Mouse (Mus musculus): ENCODE measurements around the gene Kctd12b.
"Not testable (repeated sequence)": the region's sequence is repeated elsewhere in the genome, so short reads cannot be mapped to it uniquely, and the experiment has no call there.

Gene Kctd12b

DNA sequence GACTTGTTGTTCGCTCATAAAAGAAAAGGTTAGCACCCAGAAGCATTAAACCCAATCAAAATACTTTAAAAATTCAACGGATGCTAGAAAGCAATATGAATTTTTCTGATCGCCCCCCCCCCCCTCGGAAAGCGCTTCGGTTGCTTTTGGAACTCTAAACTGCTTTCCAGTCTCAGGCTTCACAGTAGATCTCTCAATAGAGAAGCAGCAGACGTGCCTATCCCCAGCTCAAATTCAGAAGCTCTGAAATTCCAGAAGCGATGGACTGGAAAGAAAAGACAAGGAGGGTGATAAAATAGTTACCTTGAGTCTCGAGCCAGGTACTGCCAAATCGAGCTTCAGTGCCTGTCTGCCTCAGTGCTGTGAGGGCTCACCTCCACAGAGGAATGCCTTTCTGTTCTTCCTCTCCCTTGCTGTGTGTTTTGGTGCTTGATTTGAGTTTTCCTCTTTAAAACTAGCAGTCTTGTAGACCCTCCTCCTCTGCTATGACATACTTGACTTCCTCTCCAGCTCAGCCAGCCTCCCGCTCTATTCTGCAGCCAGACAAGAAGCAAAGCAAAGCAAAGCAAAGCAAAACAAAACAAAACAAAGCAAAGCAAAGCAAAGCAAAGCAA lies at the start of gene Kctd12b:
Kctd12b (minus strand) TSS at position 610 of the 614 bp plus-strand sequence.
- no peak for DNase-seq (ENCODE audit: extremely low read depth, low read depth, low spot score)

DNA sequence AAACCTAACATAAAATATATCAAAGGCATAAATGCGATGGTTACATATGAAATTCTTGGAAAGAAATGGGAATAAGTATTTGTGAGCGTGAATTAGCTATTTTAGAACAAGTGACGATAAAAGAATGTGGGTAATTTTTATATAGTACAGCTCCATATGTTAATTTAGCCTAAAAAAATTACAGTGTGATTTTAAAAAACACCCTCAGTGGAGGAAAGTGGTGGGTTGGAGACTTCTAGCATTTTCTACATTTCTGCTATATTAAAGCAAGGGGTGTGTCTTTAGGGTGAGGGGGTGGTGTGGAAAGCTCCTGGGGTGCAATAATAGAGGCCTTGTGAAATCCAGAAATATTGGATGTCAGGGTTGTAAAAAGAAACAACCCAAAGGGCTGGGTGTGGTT lies 46.3 kb upstream of the Kctd12b start:
- DNase-seq (ENCODE audit: extremely low read depth, low read depth, low spot score) = no peak

DNA sequence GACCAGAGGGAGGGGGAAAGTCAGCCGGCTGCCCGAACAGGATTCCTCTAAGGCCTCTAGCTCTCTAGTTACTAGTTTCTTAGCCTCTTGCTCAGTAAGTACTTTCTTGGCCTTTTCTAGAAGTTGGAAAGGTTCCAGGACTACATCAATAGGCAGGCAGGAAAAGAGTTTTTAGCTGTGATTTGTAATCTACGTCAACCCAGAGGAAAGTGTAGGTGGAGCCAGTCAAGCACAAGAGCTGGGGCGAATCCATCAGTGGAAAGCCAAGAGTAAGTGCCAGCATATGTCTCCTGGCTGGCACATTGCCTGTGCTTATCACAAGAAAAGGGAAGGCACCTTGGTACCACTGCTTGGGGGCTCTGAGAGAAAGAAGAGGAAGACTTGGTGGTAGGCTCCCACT lies 39.5 kb upstream of the Kctd12b start:
- no peak for DNase-seq (ENCODE audit: extremely low read depth, low read depth, low spot score)

DNA sequence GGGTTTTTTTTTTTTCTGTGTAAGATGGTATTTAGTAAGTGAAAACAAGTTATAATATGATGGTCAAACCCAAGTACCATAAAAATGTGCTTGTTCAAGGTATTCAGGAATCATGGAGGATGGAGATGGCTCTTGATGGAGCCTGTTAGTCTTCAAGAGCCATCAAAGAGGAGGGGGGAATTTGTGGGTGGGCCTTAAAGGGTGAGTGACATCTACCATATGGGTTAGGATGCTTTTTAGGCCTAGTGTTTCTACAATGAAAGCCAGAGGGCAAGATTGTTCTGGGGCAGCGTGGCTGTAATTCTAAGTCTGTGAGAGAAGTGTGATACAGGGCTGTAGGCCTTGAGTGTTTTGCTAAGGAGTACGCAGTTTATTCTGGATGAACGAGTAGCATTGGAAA lies 28.2 kb upstream of the Kctd12b start:
- no peak for DNase-seq (ENCODE audit: extremely low read depth, low read depth, low spot score)

DNA sequence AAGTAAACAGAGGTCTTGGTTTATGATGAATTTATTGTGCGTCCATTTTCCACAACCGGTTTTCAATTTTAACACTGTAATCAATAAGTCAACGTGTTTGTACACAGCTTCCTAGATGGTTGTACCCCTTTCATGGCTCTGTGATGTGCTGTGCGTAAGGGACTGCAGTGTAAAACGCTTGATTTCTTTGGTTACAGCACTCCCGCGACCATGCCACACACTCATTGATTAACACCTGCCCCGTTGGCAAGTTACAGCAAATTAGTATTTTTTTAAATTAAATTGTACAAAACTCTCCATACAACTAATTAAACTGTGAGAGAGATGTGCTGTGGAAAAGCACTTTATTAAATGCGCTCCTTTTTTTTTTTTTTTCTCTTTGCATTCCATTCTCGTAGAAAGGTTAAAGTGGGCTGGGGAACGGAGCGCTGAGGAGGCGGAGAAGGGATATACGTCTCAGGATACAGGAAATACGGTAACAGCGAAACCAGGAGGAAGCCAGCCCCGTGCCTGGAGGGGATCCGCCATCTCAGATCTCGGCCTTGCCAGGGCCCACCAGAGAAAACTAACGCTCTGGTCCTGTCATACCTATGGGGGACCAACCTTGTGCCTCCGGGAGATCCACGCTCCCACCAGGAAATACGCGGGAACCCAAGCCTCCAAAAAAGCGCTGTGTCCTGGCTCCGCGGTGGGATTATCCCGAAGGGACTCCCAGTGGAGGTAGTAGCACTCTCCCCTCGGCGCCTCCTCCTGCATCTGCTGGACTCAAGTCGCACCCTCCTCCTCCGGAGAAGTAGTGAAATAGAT lies 27.1 kb upstream of the Kctd12b start, which contains the start of gene Nbdy:
Nbdy (plus strand) TSS at position 481 of the 807 bp plus-strand sequence.
- no peak for DNase-seq (ENCODE audit: extremely low read depth, low read depth, low spot score)

DNA sequence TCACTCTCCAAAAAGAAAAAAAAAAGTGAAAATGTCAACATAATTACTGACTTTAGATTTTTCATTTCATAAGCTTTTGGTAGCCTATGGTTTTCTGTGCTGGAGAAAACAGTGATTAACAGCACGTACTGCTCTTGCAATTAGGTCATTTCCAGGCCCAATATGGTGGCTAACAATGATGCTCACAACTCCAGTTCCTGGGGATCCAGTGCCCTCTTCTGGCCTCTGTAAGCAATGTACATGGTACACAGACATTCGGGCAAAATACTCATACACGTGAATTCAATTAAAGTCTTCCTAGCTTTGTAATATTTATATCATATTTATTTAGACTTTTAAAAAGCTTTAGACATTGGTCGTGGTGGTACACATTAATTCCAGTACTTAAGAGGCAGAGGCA lies 23.4 kb upstream of the Kctd12b start:
- DNase-seq (ENCODE audit: extremely low read depth, low read depth, low spot score) = no peak

DNA sequence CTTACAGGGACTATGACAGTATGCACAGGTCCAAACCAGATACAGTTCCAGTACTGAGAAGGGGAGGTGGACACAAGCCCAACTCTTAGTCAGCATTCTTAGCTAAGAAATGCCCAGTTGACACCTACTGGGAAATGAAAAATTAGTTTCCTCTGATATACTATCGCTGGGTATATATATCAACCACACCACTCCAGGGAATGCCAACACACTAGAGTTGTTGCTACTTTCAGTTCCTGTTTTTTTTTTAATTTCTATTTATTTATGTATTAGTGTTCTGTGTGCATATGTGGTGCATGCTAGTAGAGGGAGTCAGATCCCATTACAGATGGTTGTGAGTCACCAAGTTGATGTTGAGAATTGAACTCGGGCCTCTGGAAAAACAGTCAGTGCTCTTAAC lies 20.5 kb upstream of the Kctd12b start:
- DNase-seq (ENCODE audit: extremely low read depth, low read depth, low spot score) = no peak

DNA sequence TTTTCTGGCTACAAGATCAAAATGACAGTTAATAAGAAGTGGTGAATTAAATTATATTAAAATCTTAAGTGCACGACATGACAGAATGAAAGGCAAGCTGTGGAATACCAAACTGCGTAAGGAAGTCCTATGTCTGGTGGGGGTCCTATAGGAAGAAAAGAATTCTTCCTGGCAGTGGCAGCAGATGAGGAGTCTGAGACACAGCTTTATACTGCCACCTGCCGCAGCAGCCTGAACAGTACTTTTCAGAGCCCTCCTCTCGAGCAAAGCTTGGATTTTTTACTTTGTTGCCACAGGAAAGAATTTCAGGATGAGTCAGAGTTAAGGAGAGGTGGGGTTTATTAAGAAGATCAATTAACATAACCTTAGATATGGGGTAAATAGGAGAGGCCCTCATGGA lies 11.5 kb upstream of the Kctd12b start:
- DNase-seq (ENCODE audit: extremely low read depth, low read depth, low spot score) = no peak

DNA sequence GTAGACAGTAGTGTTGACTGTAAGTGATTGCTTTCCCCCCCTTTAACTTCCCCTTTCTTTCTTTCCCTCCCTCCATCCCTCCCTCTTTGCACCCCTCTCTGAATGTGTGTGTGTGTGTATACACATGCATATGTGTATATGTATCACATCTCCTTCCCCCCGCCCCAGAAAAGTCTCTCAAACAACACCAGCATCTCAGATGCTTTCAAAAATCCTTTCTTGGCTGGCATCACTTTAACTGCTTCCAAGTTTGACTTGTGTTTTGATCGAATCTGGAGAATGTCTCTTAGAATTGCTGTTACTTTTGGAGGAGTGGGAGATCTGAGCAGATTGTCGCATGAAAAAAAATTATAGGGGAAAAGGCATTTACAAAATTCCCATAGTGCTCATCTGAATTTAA lies 4.3 kb upstream of the Kctd12b start:
- DNase-seq (ENCODE audit: extremely low read depth, low read depth, low spot score) = no peak

DNA sequence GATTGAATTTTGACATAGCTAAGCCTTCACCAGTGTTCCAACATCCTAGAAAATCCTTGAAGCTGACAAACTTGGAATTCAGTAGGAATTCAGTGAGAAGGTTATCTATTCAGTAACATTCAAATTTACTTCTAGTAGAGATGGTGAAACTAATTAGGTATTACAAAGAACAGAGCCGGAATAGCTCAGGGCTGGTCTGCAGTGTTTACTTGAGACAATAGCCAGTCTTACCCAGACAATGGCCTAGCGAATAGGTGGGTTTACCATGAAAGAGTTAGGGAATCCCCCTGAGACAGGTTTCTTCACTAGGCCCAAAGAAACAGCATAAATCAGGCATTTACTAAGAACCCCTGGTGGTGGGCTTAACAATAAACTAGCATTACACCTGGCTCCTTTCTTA lies 28.0 kb downstream of the Kctd12b start:
- not testable (repeated sequence) for DNase-seq (ENCODE audit: extremely low read depth, low read depth, low spot score)

DNA sequence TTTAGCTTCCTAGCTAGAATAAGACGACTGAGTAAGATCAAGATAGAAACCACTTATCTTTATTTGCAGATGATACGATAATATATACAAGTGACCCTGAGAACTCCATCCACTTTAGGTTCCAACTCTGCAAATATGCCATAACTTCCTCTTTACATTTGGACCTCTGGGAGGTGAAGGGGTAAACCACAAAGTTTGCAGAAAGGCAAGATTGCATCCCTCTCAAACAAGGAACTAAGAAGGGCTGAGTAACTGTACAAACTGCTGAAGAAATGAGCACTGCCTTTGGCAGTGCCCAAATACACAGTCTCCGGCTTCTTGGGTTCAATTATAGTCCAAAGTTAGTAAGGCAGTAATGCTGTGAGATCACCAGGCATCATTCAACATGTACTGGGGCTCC lies 31.3 kb downstream of the Kctd12b start:
- DNase-seq (ENCODE audit: extremely low read depth, low read depth, low spot score) = no peak

DNA sequence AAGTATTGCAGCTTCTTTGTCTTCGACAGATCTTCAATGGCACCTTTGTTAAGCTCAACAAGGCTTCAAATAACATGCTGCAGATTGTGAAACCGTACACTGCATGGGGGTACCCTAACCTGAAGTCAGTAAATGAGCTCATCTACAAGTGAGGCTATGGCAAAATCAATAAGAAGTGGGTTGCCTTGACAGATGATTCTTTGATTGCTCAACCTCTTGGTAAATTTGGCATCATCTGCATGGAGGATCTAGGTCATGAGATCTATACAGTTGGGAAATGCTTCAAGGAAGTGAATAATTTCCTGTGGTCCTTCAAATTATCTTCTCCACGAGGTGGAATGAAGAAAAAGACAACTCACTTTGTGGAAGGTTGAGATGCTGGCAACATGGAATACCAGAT lies 39.2 kb downstream of the Kctd12b start:
- no peak for DNase-seq (ENCODE audit: extremely low read depth, low read depth, low spot score)

DNA sequence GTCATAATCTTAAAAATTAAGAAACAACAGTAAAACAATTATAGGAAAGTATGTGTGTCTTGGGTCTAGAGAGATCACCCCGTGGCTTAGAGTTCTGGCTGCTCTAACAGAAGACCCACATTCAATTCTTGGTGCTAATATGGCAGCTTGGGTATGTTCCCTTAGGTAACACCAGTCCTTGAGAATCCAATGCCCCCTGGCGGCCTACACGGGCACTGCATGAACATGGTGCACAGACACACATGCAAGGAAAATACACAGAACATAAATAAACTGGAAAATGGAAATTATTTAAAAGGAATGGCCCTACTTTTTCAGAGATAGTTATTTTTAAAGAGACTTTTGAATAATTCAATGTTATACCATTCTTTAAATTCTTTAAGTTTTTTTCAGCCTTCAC lies 55.6 kb downstream of the Kctd12b start:
- no peak for DNase-seq (ENCODE audit: extremely low read depth, low read depth, low spot score)

DNA sequence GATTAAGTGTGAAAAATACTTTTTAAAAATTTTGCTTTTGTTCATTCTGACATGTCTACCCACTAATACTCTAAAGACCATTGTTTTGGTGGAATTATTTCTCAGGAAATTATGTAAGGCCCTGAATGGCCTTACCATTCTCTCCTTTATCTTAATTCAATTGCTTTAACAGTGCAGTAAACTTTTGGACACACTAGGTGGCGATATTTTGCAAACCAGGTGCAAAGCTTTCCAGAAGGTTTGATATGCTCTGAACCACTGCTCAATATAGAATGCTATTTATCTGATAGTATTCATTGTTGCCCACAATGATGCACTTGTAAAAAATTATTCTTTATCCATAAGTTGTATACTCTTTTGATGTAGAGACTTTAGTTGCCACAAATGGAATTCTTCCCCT lies 59.9 kb downstream of the Kctd12b start:
- no peak for DNase-seq (ENCODE audit: extremely low read depth, low read depth, low spot score)
